Mouse (Mus musculus) heart, postnatal 0 days (tissue): ENCODE measurements around the gene Vav3.

ENCODE experiments used
- CTCF ChIP-seq: IDR thresholded peaks from 2 replicates; pipeline ENCODE4 v1.5.1; 2016; ENCODE audit warnings: antibody characterized with exemption, control low read depth, low read depth
- EP300 ChIP-seq: IDR thresholded peaks from 2 replicates; pipeline ENCODE4 v1.6.1; 2016; ENCODE audit warnings: antibody characterized with exemption, low read depth

DNA sequence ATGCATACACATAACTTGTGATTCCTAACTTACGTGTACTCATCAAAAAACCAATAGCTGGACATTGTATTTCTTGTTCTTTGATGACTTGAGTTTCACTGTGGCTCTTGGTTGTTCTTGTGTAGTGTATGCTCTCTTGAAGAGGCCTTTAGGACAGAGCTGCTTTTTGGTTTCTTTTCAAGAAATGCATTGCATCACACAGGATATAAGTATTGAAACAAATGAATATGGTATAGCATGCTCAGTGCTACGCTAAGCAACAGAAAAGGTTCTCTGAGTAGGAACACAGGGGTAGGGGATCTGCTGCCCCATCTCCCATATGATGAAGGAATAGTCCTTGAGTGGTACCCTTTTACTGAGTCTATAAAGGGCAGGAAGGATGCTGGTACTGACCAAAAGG is 98.1 kb downstream of the Vav3 start:
- TF ChIP-seq CTCF = no peak
- no peak for TF ChIP-seq EP300
